Comparison of ENCODE assay signal across 12 mouse cellular contexts in the genomic region with DNA sequence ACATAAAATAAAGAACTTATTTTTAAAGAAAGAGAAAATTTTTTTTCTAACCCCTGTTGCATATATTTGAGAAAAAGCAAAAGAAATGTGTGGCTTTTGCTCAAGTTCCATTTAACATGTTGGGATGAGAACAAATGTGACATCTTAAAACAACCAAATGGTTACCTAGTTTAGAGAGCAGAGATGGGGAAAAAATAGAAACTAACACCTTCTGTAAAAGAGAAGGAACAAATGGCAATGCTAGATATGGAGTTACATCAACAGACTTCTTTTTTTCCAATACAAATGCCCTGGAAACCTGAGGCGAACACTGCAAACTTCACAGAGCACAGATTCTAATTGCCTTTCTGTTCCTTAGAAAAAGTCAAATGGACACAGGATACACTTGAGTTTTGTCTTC.
"Had no signal": no experiment of that assay in that cellular context is flagged by ENCODE, and none has a peak within 500 bp of the region (broad histone marks: within the 10 kb centered on the region; RNA-seq: fewer than 3 reads in every experiment).

No protein-coding gene starts in this region.

- DNase-seq: retina, postnatal 1 day; right cerebral cortex, adult 18-20 months; right cerebral cortex, postnatal 14 days; right cerebral cortex, postnatal 25 days; right cerebral cortex, postnatal 4 days; spleen, adult 18-20 months; thymus, adult 18-20 months; thymus, adult 2 months; thymus, postnatal 14 days; thymus, postnatal 25 days; thymus, postnatal 36 days; thymus, postnatal 4 days had no signal
